Mouse (Mus musculus) Muller cell, postnatal 12 days (primary cell): ENCODE data around the gene Sctr.

Experiments
- DNase-seq: peaks from one replicate; pipeline ENCODE4 v3.0.0-alpha.2; 2015; ENCODE audit errors: inconsistent ontology term

The Sctr gene

GRCm38 (mm10) chr1:120069120-120069519, 62.4 kb downstream of the Sctr start:
- no peak for DNase-seq

DNA sequence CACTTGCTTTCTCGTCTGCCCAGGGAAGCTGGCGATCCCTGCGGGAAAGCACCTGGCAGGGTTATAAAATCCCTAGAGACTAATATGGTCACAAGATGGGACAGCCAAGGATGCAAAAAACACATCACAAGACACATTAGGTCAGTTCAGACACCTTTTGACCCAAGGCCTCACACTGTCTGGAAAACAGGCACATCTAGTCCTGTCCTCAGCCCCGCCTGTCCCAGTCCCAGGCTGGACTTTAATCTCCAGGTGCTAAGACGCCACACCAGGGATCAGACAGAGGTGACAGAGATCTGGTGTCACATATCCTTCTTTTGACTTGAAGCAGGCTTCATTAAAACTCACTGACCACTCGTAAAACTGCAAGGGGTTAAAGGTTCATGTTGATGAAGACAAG, 63.5 kb downstream of the Sctr start:
- DNase-seq, result no peak

- DNase-seq, result no peak
These were observed 64.4 kb downstream of the Sctr start for GRCm38 (mm10) chr1:120071133-120071532.

DNA sequence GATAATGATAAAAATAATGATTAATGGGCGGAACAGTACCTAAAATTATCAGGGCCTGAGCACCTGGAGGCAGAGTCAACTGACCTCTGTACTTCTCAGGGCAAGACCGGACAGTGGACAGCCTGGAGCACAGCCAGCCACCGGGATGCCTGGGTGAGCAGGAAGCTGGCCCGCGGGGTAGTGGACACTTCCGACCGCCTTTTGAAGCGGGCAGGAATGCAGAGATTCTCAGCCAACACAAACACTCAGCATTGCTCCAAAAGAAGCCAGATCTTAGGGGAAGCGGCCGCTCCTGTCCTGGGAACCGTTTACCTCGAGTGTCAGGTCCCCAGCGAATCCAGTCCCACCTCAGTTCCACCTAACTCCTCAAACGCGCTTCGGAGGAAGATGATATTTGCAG, 66.2 kb downstream of the Sctr start:
- peak; percentile 88 for DNase-seq

DNA sequence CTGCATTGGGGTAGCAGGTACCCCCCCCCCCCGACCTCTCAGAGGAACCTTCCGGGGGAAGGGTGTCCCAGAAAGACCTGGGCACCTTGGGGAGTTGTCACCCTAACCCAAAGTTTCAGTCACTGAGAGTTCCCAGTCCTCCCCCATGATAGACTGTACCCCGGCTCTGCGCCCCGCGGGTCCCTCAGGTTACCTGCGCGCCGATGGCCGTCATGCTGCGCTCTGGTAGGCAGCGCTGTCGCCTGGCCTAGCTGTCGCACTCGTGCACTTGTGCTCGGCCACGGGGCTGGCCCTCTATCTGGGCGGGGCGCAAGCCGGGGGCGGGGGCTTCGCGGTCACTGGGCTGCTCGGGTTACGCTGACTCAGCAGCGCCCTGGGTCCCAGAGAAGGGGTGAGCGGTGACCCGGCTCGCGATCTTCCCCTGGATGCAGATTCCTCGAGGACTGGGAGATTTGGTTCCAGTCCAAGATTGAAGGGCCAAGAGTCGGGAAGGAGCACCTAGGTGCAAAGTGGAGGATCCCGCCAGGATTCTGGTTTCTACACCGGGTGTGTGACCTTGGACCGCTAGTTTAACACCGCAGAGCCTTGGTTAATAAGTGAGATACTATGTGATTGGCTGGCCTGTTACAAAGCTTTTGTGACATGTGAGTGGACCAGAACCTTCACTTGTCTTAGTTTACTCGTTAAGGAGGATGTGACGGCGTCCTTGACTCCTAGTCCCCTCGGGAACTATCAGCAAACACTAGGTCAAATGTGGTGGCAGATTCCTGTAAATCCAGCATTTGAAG, 67.0 kb downstream of the Sctr start, which contains the start of gene Tmem37:
Gene Tmem37, minus strand, starts transcription at position 556 of the 788 bp plus-strand sequence.
- DNase-seq, result peak; percentile 87

DNA sequence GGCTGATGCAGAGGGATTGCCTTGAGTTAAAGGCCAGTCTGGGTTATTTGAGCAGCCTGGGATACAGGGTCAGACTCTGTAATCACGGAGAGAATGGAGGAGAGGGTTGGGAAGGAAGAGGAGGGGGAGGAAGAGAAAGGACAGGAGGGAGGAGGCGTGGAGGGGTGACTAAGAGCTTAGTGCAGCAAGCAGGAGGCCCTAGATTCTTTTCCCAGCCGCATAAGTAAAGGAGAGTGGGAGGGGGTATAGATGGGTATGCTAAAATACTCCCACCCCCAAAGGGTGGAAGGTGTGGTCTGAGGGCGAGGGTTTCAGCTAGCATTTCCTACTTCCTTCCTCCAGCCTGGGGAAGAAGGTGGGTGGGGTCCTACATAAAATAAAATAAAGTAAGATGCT, 67.6 kb downstream of the Sctr start:
- no peak for DNase-seq

DNA sequence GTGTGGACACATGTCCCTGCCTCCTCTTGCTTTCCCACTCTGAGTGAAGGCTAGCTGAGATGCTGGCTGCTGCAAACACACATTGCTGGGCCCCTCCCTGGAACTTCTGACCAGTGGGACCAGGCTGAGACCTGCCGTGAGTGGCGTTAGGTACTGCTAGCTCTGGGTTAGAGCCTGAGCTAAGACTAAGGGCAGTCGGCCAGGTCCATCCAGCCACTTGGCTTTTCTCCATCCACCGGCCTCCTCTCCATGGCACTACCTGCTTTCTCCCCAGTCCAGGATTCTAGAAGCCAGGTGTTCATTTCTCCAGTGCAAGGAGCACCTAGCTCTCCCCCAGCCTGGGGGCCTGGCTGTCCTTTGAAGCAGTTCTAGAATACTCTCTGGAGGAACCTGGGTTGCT, 68.2 kb downstream of the Sctr start:
- no peak for DNase-seq

GRCm38 (mm10) chr1:120075507-120075906, 68.8 kb downstream of the Sctr start:
- DNase-seq, result no peak

DNA sequence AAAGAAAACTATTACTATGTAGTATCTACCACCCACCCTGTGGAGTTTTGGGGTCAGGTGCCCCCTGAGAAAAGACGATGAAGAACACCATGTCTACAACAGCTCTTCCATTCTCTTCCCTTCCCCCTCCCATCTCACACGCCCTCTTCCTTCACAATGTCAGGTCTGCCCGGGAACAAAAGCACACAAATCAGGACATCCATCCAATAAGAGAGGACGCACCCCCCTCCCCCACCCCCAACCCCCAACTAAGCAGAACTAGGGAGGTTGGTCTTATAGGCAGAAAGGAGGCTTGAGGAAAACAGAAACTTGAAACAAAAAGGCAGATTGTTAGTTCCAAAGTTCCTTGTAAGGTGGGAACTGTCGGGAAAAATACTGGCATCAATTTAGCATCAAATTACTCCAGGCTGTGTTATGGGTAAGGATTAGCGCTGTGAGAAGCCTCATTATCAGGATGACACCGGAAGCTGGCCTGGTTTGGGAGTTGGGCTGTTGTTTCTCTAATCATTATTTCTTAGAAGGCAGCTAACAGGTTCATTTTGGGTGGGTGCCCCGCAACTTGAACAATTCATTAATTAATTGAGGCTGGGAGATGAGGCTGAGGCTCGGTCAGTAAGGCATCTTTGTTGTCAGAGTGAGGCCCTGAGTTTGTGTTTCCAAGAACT, 71.2 kb downstream of the Sctr start:
- DNase-seq, result no peak

- peak; percentile 66 for DNase-seq
These were observed 73.9 kb downstream of the Sctr start for GRCm38 (mm10) chr1:120080632-120081031.

DNA sequence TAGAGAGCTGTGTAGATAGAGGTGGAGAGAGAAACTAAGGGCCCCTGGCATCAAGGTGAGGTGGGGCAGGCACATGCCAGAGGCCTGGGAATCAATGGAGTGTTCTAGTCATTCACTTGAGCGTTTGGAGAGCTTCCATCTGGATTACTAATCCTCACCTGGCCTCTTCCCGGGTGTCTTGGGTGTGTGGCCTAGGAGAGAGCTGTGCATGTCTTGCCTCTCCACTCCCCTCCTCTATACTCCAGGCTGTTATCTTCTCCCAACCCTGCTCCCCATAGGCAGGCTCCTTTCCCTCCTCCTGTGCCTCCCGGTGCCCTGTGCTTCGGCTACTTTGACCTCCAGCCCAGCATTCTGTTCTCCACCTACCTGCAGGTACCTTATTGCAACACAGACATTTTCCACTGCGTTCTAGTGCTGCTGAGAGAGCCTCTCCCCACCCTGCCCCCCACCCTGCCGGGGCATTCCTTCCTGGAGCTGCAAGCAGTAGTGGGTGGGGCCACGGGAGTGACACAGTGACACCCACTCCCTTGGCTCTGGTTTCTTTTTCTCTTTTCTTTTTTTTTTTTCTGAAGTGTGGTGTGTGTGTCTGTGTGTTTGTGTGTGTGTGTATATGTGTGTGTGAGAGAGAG, 76.4 kb downstream of the Sctr start:
- peak; percentile 62 for DNase-seq

- peak; percentile 40 for DNase-seq
These were observed 77.3 kb downstream of the Sctr start for GRCm38 (mm10) chr1:120083921-120084517.

DNA sequence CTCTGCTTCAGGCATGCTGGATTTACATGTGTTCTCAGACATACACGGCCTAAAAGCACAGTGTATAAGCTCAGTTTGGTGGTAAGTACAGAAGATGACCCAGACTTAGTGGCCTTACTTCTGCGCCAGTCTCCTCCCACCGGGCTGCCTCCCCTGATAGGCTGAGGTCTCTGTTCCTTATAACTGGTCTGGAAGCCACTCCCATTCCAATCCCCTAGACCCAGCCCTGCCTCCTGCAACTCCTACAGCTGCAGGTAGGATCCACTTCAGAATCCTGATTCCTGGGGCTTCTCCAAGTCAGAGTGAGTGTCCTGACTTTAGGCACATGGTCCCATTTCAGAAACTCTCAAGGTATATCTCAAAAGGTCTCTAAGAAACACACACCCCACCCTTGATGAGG, 79.0 kb downstream of the Sctr start:
- DNase-seq, result no peak

- no peak for DNase-seq
These were observed 80.0 kb downstream of the Sctr start for GRCm38 (mm10) chr1:120086644-120087043.

DNA sequence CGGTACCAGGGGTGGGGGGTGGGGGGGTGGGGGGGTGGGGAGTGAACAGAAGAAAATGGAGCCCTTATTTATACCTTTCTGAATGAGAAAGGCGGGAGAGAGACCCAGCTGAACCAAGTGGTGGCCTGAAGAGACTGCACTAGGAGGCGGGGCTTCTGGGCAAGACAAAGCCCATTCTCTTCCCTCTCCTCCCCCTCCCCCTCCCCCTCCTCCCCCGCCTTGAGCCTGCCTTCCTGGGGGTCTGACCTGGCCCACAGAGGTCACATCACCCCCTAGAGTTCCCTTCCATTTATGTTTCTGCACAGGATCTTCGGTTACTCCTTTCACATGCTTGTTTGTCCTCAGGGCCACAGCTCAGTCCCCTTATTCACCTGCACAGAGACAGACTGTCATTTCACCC, 82.5 kb downstream of the Sctr start:
- DNase-seq, result no peak

DNA sequence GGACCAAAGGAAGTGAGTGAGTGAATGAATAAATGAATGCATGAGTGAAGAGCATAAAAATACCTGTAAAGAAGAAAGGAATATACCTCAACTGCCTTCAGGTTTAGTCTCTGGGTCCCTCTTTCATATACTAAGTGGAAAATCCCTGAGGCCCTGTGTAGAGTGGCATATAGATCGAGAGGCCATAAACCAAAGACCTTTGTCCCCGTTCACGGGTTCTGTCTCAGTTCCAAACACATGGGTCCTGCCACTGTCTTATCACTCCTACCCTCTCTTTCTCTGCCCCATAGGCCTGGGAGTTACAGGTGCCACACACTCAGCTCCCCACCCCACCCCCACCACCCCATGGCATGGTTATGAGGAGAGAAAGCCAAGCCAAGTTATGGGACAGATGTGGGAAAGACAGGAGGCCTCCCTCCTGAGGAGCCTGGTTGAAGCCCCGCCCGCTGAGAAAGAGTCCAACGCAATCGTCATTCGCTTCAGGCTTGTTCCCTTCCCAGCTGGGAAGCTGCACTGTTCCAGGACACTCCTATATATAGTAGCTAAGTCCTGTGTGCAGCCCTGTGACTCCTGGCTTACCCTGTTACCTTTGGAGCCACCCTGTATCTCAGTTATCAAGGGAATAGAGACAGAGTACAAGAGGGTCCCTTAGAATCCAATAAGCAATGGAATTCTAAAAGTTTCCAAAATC, 84.3 kb downstream of the Sctr start:
- DNase-seq, result no peak

GRCm38 (mm10) chr1:120093482-120094134, 86.9 kb downstream of the Sctr start:
- DNase-seq, result peak; percentile 73

DNA sequence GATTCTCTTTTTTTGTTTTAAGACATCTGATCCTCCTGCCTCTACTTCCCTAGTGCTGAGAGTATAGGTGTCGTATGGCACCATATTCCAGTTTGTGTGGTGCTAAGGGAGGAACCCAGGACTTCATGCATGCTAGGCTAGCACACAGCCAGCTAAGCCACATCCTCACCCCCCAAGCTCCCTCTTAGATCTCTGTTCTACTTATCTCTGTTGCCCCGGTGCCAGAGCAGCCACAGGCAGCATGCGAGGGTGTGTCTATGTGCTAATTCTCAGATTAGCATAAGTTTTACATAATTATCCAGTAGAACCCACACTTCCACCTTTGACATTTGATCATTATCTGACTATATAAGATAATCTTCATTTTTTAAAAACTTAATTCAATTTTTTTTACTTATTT, 88.2 kb downstream of the Sctr start:
- DNase-seq, result no peak

DNA sequence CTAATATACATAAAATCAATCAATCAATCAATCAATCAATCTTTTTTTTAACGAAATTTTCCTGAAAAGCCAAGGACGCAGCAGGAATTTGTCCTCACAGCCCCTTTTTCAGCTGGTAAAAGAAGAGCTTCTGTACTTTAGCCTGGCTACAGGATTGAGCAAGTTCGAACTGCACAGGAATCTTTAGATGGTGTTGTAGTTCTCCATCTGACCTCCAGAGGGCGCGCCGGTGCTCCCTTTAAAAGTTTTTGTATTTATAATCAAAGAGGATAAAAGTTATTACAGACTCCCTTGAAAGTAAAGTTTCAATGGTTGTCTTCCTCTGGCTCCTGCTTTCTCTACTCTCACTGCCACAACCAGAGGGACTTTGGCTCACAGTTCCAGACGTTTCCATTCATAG, 91.6 kb downstream of the Sctr start:
- no peak for DNase-seq

DNA sequence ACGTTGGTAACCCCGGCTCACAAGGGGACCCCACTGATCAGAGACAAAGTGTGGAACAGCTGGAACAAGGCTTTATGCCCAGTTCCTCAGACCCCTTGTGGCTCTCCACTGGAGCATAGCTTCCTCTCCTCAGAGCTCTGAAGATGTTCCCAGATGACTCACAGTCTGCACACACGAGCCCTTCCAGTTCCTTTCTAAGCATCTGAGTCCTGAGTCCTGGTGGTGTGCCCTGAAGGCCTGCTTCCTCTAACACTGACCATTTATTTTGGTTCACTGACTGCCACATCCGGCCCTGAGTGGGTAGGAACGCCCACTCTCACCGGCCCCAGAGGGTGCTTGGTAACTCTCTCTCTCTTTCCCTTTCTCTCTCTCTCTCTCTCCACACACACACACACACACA, 92.8 kb downstream of the Sctr start:
- peak; percentile 87 for DNase-seq
